Mouse (Mus musculus) embryonic fibroblast, embryonic 13.5 days (primary cell): ENCODE results near the gene Uba1.

Source experiments
- CTCF ChIP-seq: IDR thresholded peaks from 2 replicates; pipeline ENCODE4 v1.5.1; 2011; ENCODE audit warnings: mild to moderate bottlenecking, control low read depth, low read length, moderate library complexity, borderline replicate concordance; ENCODE audit not compliant: insufficient read depth
- POLR2A ChIP-seq: IDR thresholded peaks from 2 replicates; pipeline ENCODE4 v1.6.1; 2011; ENCODE audit warnings: low read depth, mild to moderate bottlenecking, control low read depth, low read length, moderate library complexity

DNA sequence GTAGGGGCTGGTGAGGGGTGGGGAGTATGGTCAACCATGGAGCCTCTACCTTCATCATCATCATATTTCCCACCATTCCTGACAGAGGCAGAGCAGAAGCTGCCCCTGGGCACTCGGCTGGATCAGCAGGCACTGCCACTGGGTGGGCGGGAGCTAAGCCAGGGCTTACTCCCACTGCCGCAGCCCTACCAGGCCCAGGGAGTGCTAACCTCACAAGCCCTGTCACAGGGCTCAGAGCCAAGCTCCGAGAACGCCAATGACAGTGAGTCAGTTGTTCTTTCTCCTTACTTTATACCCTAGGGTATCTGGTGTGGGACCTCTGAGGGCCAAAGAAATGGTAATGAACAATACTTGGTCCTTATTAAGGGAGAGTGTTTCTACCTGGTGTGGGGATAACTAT lies 13.3 kb upstream of the Uba1 start:
- TF ChIP-seq CTCF (no peak), POLR2A (no peak)
